Mouse (Mus musculus) retina, postnatal 1 day (tissue): Measurements from ENCODE around the gene Mcu.

ENCODE experiments used
- DNase-seq: peaks from one replicate; pipeline ENCODE4 v3.0.0-alpha.2; 2012

The Mcu gene

DNA sequence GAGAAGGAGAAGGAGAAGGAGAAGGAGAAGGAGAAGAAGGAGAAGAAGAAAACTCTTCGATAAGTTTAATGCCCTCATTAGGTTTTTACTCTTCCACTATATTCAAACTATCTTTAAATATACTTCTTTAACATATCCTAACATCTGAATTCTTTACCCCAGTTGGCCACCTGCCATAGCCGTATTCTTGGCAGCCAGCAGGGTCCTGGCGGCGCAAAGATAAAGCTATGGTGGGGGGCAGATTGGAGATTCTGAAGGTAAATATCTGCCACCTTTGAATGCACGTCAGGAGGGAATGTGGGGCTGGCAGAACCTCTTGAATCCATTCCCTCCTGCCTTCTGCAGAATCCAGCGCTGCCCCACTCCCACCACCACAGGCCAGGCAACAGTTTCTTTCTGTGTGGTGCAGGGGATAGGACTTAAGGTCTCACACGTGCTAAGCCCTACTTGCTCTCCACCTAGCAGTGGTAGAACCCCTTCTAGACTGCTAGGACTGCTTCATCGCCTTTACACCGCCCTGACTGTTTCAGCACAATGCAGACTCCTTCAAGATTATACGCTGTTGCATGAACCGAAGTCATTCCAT, 11.5 kb downstream of the Mcu start:
- DNase-seq: no peak

DNA sequence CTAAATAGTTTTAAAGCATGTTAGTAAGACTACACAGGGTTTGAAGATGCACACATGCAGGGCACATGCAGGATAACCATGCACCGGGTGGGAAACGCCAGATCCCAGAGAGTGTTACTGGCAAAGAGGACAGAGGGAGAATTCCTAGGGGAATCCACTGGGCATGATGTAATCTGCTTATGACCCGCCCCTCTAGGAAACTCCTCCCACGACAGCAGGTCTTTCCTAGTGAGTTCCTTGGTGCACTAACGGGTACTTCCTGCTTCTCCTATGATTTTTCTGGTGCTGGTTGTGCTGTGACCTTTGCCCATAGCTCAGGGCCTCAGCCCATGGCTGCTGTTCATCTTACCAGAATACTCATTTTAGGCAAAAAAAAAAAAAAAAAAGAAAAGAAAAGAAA, 12.6 kb downstream of the Mcu start:
- peak; percentile 48 for DNase-seq

DNA sequence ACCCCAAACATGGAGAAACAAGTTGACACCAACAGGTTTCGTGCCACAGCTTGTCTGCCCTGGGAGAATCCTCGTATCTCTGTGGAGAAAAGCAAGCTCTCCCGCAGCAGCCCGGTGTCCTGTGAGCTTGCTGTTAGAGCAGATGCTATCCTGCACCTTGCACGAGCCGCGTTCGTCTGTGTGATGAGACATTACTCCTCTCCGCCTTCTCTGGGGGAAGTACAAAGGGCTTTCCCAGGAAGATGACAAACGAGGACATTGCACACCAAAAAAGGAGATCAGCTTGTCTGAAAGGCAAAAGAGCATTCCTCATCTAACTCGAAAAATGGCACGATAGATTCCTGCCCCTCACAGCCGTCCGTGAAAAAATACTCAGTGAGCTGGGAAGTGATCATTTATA, 13.6 kb downstream of the Mcu start:
- no peak for DNase-seq

DNA sequence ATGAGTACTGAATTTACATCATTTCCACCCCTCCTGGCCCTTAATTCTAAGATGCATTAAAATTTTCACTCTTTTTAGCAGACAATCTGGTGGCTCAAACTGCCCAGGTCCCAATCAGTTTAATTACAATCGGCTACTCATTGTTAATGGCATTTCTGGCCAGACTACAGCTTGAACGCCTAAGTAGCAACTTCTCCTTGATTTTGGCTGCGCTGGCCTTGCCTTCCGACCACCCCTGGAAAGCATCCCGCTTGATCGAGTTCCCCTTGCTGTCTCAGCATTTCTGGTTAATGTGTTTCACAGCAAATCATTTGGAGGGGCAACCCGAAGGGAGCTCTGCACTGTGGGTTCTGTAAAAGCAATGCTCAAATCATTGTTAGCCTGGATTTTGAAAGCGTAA, 14.4 kb downstream of the Mcu start:
- no peak for DNase-seq

DNA sequence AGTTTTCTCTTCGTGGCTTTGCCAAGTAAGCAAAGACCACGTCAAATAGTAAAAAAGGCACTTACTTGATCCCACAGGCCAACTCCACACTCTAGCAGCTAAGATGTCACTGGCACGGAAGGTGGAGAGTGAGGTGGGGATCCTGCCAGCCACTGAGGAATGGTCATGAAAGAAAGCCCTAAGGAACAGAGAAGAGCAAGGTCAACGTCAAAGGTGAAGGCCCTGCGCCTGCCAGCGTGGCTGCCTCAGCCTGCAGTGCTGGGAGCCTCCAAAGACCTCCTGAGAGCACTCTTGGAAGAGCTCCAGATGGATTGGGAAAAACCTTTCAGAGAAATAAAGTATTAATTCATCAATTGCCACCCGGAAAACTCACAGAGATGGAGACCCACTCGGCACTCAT, 16.0 kb downstream of the Mcu start:
- no peak for DNase-seq

DNA sequence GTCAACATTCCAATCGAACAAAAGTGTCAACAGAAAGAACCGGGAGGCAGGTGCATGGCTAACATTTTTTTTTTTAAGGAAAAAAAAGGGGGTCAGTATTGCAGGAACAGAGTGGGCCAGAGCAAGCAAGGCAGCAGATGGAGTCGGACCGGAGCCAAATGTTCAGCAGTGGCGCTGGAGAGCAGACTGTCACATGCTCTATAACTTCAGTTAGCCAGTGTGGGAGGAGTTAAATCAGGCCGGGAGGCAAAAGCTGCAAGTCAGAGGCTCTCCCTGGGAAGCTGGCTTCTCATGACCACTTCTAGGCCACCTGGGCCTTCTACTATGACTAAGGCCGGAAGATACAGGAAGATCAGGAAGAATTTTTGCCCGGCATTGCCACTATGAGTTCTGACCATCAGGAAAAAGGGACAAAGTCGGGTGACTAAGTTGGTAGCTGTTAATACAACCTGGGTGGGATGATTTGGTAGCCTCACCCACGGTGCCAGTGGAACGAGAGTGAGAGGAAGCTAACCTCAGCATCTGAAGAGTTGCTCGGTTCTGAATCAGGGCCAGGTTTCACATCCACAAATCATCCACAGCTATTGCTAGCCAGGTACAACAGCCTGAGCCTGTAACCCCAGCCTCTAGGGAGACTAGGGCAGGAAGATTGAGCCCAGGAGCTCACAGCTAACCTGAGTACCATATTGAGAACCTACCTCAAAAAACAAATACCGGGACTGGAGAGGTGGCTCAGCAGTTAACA, 22.5 kb downstream of the Mcu start:
- no peak for DNase-seq

DNA sequence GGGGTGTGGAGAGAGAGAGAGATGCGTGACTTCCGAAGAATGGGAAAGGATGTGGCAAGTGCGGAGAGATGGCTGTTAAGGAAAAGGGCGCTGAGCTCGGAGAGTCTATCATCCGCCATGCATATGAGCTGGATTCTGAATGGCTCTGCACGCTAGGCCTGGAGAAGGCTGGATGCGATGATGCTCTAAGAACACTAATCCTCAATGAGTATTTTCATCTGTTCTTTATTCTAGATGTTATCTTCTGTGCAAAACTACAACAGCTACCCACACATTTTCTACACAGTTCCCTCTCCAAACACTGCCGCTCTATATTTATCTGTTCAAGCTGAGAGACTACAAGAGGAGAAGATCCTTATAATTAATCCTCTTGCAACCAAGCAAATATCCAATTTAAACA, 25.9 kb downstream of the Mcu start:
- DNase-seq: no peak

DNA sequence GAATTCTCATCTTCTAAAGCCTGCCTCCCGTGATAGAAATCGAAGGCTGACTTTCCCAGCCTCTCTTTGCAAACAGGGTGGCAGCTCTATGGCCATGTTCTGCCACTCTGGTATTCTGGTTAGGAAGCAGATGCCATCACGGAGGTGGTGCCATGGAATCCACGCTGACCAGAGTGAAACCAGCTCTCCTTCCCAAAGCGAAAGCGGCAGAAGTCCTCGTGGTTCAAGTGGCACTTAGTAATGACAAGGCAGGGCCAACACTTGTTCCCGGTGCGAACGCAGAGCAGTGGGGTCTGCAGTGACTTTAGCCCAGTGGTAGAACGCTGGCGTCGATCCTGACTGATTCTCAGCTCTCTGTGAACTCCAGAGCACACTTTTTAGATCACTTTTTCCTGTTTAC, 26.6 kb downstream of the Mcu start:
- no peak for DNase-seq

DNA sequence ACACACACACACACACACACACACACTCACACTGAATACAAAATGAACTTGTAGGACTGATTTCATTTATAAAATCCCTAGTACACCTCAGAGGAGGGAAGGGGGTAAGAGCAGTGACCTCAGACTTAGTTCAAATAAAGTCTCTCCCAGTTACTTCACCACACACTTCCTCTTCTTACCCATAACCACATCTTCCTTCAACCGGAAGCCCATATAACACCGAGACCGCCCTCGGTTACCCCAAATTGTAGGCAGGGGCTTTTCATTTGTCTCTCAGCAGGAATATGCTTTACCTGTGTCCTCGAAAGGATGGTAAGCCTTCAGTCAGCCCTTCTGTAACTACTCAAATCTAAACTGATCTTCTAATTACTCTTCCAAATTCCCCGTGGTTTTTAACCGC, 27.1 kb downstream of the Mcu start:
- DNase-seq: no peak

DNA sequence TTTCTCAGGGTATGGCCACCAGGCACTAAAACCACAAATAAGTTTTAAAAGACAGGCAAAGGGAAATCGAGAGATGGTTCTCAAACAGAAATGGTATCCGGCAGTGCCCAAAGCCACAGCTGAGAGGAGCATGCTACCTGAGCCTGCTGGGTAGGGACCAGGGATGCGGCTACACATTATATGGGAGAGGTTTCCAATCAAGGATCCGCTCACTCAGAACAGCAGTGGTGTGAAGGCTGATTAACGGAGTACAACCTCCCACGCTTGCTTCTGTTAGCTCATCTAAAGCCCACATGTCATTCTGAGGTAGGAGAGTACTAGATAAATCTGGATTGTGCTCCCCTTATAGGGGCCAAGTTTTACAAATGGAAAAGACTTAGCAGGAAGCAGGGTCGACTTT, 28.4 kb downstream of the Mcu start:
- no peak for DNase-seq

DNA sequence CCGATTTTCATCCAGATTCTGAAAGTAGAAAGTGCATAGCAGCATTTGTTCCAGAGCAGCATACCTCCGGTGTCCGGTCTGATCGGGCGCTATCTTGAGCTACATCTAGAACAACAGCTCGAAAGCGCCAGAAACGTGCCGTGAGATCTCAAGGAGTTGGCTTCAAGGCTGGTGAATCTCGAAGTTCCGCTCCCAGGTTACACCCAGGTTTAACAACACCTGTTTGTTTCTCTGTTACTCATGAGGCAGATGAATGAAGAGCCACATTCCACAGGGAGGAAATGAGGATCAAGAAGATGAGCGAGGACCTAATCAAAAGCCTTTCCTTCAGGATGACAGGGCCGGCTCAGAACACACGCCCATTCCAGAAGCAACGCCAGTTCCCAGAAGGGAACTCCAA, 29.7 kb downstream of the Mcu start:
- no peak for DNase-seq

DNA sequence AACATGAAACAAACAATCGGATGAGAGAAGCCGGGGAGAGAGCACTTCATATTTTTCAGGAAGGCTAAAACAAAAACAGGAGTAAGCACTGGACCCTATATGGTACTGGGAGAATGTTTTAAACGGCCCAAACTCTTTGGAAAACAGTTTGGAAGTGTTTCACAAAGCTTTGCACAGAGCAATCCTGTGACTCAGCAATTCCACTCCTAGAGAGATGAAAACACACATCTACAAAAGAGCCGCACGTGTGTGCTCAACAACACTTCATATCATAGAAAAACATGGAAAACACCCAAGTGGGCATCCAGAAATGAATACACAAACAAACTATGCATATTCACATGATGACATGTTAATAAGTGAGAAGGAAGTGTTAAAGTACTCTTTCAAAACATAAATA, 30.9 kb downstream of the Mcu start:
- DNase-seq: no peak

DNA sequence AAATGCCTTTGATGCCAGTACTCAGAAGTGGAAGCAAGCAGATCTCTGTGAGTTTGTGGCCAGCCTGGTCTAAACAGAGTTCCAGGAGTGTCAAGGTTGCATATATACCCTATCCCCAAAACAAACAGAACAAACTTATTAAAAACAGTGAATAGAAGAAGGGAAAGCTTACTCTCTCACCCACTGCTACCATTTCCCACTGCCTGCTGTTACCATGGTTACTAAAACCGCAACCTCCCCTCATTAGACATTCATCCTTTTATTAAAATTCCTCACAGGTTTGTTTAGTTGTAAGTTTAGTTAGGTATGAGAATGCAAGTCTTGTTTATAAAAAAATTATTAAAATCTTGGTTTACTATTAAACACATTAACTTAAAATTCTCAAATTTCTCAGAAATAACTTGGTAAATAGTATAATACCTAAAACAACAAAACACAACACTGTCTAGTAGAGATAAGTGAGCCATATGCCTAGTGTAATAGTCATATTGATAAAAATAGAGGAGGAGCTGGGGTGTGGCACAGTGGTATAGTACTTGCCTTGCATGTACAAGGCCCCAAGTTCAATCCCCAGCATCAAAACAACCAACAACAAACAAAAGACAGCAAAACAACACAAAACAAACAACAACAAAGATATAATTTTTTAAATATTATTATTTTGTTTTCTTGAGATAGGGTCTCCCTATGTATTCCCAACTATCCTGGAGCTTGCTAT, 34.5 kb downstream of the Mcu start:
- no peak for DNase-seq

DNA sequence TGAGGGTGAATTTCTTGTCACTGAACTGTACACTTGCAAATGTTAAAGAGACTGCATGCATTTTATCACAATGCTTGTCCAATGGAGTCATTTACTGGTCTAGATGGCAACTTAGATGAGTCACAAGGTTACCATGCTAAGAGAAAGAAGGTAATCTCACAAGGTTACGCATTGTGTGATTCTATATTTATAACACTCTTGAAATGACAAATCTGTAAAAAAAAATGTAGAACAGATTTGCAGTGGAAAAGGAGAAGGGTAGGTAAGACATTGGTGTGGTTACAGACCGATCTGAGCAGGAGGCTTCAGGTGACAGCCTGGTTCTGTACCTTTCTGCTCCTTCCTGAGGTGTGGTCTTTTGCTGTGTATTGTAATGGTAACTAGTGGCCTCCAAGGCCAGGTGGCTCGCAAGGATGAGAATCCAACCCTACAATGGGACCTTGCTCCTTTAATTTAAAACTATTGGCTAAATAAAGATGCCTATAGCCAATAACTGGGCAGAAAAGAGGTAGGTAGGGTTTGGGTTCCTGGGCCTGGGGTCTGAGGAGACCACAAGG, 35.8 kb downstream of the Mcu start:
- no peak for DNase-seq

DNA sequence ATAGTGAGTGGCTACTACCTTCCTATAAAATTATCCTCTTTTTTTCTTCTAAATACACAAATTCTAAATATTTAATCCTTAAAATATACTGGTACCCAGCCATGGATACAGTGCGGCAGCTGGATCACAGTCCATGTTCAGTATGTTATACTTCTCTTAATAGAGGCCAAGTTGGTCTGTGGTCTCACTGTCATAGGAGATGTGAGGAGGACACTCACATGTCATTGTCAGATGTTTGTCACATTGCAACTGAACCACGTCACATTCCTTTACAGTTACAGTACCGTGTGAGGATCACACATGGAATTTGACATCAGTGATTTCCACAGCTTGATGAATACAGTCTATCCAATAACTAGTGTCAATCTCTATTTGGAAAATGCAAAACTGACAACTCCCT, 36.8 kb downstream of the Mcu start:
- no peak for DNase-seq

DNA sequence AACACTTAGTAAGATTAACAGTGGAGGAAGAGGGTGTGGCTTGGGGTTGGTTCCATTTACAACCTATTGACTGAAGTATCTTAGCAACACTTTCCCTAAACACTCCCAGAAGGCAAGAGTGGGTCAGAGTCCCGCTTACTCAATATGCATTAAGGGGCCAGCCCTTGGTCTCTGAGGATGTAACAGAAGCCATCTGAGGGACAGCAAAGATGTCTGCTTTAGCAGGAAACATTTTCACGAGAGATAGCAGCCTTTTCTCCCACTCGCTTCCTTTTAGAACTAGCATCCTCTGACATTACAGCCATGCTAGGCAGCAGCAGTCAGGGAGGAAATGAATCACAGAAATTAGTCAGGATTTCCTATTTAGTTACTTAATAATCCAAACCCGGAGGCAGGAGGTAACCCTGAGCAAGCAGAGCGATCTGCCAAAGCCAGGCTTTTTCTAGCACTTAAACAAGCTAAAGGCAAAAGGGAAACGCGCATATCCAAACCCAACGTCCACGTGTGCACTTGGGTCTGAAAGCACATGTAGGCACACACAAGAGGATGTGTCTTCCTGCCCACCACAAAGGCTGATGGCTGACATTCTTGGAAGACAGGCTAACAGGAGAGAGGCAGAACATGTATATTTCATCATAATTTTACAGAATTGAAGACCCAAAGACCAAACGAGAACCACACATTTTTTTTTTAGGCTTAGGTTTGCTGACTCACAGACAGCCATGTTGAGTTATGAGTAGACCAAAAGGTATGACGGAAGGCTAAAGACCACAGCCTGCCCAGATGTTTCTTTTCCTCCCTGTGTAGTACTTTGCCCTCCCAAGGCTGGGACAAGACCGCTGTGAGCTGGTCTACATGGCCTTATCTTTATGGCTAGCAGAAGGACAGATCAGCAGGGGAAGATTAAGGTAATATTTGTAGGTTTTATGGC, 38.4 kb downstream of the Mcu start:
- DNase-seq: no peak

DNA sequence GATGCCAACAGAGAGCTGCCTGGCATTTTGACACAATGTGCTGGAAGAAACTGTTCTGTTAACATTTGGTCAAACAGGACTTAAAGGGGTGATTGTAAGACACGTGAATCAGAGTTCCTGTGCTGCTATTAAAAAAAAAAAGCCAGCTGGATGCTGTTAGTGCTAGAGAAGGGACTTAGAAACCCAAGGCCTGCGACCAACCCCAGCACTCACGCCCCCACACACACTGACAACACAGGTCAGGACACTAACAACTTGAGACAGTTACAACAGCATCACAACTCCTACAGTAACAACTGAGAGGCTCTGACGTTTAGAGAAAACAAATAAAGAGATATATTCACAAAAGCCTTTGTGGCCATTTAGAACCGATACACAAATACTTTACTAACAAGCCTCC, 40.2 kb downstream of the Mcu start:
- DNase-seq: no peak

DNA sequence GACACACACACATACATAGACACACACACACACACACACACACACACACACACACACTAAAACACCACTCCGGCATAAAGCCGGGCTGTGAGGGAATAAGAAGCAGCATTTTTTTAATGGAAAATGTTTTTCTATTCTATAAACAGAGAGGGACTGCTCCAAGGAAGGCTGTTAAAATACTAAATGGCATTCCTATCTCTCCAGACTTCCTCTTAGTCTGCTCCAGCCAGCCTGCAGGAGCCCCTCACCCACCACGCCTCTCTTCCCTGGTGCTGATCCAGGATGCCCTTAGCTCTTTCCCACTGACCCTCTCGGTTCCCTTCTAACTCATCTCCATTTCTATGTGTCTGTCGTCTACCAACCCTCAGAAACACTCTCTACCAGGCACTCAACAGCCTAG, 44.5 kb downstream of the Mcu start:
- DNase-seq: no peak

DNA sequence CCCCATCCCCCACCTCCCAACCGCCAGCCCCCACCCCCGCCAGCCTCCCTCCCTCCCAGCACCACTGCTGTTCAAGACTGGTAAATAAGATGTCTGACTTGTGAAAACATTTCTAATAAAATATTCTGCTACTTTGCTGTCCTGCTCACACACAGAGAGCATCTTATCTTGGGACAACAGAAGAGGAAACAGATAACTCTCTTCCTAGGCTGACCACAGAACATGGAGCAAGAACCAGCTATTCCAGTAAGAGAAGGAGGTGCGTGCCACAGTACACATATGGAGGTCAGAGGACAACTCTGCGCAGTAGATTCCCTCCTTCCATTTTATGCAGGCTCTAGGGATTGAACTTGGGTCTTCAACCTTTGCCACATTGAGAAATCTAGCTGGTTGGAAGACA, 45.2 kb downstream of the Mcu start:
- DNase-seq: no peak

DNA sequence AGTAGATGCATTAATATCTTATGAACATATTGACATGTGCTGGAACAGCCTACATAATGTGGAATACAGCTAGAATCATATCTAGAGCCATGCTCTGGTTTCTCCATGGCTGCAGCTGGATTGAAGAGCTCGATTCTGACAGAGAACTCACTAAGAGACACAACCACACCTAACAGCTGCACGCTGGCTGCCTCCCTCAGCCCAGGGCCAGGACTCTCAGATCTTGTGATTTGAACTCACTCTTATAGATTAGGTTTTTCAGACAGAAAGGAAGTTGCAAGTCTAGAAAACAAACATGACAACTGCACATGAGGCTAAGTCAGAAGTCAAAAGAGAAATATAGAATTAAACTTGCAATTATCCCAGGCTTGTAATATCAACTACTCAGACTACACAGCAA, 45.7 kb downstream of the Mcu start:
- DNase-seq: no peak

DNA sequence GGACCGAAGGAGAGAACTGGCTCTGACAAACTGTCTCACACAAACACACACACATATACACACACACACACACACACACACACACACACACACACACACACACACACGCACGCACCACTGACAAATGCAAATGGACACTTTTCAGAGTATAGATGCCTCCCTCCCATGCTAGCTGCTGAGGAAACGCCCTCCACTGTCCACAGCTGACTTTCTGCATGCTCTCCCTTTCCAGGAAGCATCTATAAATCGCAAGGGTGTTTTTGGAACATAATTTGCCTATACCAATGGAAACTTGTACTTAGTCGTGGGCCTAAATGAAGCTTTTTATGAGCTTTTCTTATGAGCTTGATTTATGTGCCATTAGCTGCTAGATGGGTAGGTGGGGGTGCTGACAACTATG, 46.1 kb downstream of the Mcu start:
- DNase-seq: no peak

DNA sequence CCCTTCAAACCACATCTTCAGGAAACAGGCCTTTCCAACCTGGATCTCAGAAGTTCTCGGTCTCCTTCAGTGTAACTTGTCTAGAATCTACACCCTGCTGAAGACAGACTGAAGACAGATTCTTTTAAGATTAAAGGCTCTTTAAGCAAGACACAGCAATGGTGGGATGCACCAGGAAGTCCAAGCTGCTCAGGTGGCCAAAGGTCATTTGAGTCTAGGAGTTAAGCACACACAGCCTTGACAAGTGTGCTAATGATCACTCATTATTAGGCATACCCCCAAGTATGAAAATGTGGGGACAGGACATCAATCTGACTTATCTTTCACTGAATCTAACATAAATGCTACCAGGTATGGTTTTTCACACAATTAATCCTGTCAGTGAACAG, 47.0 kb downstream of the Mcu start:
- DNase-seq: no peak
